Mouse (Mus musculus) embryo, embryonic 11 days (tissue): ENCODE results near the gene Cryzl2.
A peak's percentile ranks its signal among the peaks of the same experiment; 100 is the strongest.

Experiments used
- DNase-seq: peaks from one replicate; pipeline ENCODE4 v3.0.0-alpha.2; 2015

Cryzl2 gene

GRCm38 (mm10) chr1:157536471-157536870 is 78.1 kb downstream of the Cryzl2 start:
- DNase-seq = peak; percentile 80

- no peak for DNase-seq
Observed at GRCm38 (mm10) chr1:157537636-157538035, 79.3 kb downstream of the Cryzl2 start.
